Mouse (Mus musculus) NIH3T3 (cell line): Measurements from ENCODE around the gene Cacnb1.

Source experiments
- DNase-seq: peaks from one replicate; pipeline ENCODE4 v3.0.0-alpha.2; 2012; ENCODE audit warnings: low read depth

The Cacnb1 gene

GRCm38 (mm10) chr11:98040975-98041374 lies 18.1 kb upstream of the Cacnb1 start:
- DNase-seq, result no peak

- peak; percentile 56 for DNase-seq
Observed at GRCm38 (mm10) chr11:98037871-98038270, 15.0 kb upstream of the Cacnb1 start.

GRCm38 (mm10) chr11:98035977-98036377 lies 13.1 kb upstream of the Cacnb1 start:
- peak; percentile 77 for DNase-seq

GRCm38 (mm10) chr11:98034840-98035239 lies 12.0 kb upstream of the Cacnb1 start:
- no peak for DNase-seq

- DNase-seq, result peak; percentile 63
Observed at GRCm38 (mm10) chr11:98034061-98034460, 11.2 kb upstream of the Cacnb1 start.

GRCm38 (mm10) chr11:98031443-98031770 lies 8.6 kb upstream of the Cacnb1 start:
- DNase-seq, result peak; percentile 93

GRCm38 (mm10) chr11:98030701-98031442 lies 8.0 kb upstream of the Cacnb1 start:
- DNase-seq, result peak; percentile 54

GRCm38 (mm10) chr11:98027785-98028184 lies 5.0 kb upstream of the Cacnb1 start:
- DNase-seq, result no peak

GRCm38 (mm10) chr11:98027297-98027688 lies 4.5 kb upstream of the Cacnb1 start:
- peak; percentile 44 for DNase-seq

- peak; percentile 96 for DNase-seq
Observed at GRCm38 (mm10) chr11:98026570-98027296, 3.9 kb upstream of the Cacnb1 start, which contains the start of gene Rpl19. Gene Rpl19 (plus strand): TSS chr11:98026710.

- DNase-seq, result no peak
Observed at GRCm38 (mm10) chr11:98026248-98026569, 3.4 kb upstream of the Cacnb1 start.

GRCm38 (mm10) chr11:98024516-98024915 lies 1.7 kb upstream of the Cacnb1 start:
- DNase-seq, result peak; percentile 63

- no peak for DNase-seq
Observed at GRCm38 (mm10) chr11:98022253-98022554, 630 bp downstream of the Cacnb1 start.

- peak; percentile 67 for DNase-seq
Observed at GRCm38 (mm10) chr11:98021565-98022252, 1.1 kb downstream of the Cacnb1 start.

GRCm38 (mm10) chr11:98021118-98021517 lies 1.7 kb downstream of the Cacnb1 start:
- DNase-seq, result no peak

GRCm38 (mm10) chr11:98020710-98021109 lies 2.1 kb downstream of the Cacnb1 start:
- DNase-seq, result peak; percentile 56

GRCm38 (mm10) chr11:98019883-98020610 lies 2.8 kb downstream of the Cacnb1 start:
- no peak for DNase-seq

GRCm38 (mm10) chr11:98018858-98019641 lies 3.8 kb downstream of the Cacnb1 start:
- no peak for DNase-seq

GRCm38 (mm10) chr11:98018222-98018621 lies 4.6 kb downstream of the Cacnb1 start:
- DNase-seq, result no peak

- no peak for DNase-seq
Observed at GRCm38 (mm10) chr11:98016824-98017223, 6.0 kb downstream of the Cacnb1 start.

GRCm38 (mm10) chr11:98016177-98016576 lies 6.7 kb downstream of the Cacnb1 start:
- DNase-seq, result no peak

- no peak for DNase-seq
Observed at GRCm38 (mm10) chr11:98012831-98013230, 10.0 kb downstream of the Cacnb1 start.
